Mouse (Mus musculus): ENCODE measurements around the gene 6030458C11Rik.

6030458C11Rik gene

GRCm38 (mm10) chr15:12824197-12824952 lies at the start of gene 6030458C11Rik, which contains the start of gene Drosha:
Gene 6030458C11Rik, minus strand, starts transcription at chr15:12824649.
Gene Drosha, plus strand, starts transcription at chr15:12824815.
- DNase-seq: peak; percentile 91

DNA sequence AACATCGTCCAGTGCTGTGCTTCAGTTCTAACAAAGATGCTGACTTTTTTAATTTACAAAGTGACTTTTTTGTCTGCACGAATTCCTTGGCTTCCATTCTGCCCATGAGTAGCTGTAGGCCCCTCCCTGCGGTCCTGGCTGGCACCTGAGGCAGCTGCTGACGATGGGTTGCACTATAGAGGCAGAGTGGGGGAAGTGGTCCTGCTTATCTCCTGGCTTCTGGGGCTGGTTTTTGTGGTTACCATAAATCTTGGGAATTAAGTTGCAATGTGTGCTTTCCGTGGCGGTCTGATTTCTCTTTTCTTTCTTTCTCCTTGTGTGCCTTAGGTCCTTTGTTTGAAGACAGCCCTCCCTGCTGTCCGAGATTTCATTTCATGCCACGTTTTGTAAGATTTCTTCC lies 42.8 kb upstream of the 6030458C11Rik start:
- DNase-seq: no peak

DNA sequence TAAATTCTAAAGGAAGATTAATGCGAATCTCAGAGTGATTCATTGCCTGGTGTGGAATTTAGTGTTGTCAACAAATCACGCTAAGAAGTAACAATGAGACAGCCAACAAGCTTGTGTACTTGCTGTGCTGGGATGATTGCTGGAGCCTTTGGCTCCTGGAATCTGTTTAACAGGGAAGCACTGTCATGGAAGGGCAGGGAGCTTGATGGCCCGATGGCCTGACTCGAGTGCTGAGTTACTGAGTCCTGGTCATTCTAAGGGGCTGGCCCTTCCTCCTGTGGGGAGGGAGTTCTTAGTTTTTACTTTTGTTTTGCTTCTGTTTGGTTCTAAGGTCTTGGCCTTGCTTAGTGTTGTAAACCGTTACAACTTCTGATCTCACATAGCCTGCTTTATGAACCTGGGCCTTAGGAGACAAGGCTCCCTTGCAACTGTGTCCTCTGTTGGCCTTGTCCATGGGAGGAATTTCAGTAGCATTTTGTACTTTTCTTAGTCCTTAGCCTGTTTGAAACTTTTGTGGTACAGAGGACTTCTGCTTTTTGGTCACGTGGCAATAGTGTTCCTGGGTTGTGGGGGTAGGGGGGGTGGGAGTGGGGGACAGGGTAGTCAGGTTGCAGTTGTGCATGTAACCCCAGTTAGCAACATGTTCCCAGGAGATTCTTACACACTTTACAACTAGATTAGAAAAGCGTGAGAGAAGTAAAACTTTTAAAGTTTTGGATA lies 41.3 kb upstream of the 6030458C11Rik start:
- peak; percentile 10 to 13 for DNase-seq

DNA sequence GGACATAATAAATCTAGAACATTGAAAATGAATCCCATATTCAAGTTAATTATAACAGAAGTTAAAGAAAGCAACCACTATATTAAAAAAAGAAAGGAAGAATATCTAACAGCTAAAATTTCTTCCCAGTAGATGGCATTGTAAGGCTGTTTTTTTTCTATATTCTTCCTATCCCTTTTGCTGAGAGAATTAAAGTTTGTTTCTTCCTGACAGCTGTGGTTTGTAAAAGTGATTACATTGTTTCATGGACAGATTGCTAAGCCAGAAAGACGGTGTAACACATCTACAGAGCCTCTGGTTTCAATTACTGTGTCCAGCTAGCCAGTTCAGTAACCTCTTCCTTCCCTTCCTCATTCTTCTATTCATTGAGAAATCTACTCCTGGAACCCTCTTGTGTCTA lies 39.2 kb upstream of the 6030458C11Rik start:
- no peak for DNase-seq

DNA sequence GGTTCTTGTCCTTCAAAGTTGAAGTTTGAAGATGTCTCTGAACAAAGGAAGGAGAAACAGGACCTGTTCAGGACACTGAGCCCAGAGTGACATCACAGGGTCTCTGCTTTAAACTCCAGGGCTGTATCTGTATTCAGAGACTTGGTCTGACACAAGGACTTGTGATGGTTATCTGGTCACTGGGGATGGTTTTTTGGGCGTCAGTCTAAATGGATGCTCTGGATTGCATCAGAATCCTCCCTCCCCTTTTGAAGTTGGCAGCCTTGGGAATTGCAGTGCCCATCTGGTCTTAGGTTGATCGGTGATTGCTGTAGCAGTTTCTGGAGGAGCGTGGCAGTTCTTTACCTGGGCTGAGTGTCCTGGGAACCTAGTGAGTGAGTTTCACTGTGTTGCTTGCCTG lies 37.6 kb upstream of the 6030458C11Rik start:
- DNase-seq: no peak

DNA sequence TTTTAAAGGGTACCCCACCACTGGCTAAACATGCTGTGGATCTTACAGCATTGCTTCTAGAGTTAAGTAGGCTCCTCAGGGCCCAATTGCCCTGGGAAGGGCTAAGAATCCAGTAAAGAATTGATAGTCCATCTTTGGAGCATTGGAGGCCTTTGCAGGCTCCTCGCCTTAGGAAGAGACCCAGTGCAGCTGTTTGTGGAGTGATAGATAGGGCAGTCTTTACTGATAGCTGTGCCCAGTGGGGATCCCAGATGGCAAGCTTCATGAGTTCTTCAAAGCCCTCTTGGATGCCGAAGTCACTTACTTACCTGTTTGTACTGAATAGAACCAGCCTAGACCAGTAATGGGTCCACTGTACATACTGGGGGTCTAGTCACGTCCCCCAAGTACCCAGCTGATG lies 34.2 kb upstream of the 6030458C11Rik start:
- DNase-seq: no peak

- DNase-seq: no peak
Measured at GRCm38 (mm10) chr15:12857840-12858516, 33.5 kb upstream of the 6030458C11Rik start.

DNA sequence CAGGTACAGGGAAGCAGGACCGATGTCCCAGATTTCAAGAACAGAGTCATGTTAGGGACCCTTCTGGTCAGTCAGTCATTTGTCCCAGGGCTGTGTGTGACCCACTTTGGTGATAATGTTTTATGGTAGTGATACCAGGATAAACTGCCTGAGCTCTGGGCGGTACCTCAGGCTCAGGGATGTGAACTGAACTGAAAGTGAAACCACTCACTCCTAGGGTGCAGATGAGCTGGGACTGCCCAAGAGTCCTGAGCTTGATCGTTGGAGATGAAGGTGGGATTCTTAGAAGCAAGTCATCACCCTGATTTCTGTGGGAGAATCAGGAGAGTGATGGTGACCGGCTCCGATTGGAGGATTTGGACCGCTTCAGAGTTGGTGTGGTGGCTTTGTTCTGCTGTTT lies 32.3 kb upstream of the 6030458C11Rik start:
- DNase-seq: no peak

- no peak for DNase-seq
Measured at GRCm38 (mm10) chr15:12853471-12853870, 29.0 kb upstream of the 6030458C11Rik start.

DNA sequence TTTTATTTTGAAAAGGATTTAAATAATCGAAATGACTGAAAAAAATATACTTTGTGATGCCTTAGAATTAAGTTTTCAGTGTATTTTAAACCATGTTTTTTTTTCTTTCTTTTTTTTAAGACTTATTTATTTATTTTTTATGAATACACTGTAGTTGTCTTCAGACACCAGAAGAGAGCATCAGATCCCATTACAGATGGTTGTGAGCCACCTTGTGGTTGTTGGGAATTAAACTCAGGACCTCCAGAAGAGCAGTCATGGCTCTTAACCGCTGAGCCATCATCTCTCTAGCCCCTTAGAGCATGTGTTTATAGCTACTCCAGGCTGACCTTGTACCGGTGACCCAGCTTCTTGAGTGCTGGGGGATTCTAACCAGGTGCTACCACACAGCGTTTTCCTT lies 24.9 kb upstream of the 6030458C11Rik start:
- DNase-seq: no peak

DNA sequence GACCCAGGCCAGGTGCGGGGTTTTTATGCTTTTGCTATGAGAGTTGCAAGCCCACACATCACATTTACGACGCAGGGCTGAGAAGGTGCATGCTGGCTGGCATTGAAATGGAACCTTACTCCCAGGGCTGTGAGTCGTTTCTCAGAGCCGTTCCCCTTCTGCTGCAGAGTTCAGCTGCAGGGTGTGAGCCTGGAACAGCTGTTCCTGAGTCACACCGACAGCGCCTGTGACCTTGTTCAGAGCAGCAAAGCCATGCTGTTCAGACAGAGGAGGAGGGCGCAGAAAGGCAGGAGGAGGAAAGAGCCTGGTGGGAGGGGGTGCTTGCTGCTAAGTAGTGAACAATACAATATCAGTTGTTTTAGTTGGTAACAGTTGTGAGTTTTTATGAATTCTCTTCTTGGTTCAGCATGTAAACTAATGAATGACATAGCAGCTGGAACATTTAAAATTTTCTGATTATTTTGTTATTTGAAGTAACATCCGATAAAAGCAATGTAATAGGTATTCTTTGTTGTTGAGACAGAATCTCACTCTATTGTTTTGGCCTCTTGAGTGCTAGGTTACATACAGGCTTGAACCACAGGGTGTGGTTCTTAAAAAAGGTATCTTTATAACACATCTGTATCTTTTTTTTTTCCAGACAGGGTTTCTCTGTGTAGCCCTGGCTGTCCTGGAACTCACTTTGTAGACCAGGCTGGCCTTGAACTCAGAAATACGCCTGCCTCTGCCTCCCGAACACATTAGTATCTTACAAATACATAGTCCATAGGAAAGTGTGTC lies 23.9 kb upstream of the 6030458C11Rik start:
- DNase-seq: no peak

DNA sequence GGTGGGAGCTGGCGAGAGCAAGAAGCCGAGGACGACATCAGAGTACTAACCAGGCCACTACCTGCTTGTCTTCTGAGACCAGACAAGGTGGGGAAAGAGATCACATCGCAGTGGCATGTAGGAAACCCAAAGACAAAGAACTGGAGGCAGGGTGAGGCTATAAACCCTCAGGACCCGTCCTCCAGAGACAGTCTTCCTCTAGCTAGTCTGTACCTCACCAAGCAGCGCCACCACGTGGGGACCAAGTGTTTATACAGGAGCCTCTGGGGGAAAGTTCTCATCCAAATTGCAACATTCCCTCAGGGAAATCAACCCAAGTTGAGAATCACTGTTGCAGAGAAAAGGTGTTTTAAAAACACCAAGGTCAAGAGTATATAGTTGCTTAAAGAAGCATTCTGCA lies 18.4 kb upstream of the 6030458C11Rik start:
- no peak for DNase-seq

DNA sequence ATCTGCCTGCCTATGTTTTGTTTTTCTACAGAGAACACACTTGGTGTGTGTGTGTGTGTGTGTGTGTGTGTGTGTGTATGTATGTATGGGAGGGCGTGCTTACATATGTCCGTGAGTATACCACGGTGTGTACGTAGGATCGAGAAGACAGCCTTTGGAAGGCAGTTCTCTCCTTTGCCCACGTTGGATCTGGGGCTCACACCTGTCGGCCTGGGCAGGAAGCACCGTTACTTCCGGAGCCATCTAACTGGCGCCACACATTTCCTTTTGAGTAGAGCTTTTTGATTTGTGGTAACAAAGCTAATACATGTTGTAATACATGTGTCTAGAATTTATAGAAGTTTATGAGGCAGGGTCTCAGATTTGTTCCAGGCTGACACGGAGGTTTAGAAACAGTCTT lies 16.3 kb upstream of the 6030458C11Rik start:
- no peak for DNase-seq

GRCm38 (mm10) chr15:12834231-12834630 lies 9.8 kb upstream of the 6030458C11Rik start:
- no peak for DNase-seq

DNA sequence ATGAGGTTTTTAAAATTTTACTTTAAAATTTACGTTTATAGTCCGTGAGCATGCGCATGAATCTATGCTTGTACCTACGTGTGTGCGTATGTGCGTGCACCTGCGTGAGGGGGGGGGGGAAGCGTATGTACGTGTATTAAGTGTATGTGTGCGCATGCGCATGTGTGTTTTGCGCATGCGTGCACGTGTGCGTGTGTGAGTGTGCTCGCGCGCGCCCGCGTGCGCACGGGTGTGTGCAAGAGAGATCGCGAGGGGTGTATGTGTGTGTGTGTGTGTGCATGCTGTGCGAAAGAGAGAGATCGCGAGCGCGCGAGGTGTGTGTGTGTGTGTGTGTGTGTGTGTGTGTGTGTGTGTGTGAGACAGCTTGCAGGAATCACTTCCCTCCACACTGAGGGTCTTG lies 8.9 kb upstream of the 6030458C11Rik start:
- DNase-seq: no peak

GRCm38 (mm10) chr15:12832599-12832998 lies 8.2 kb upstream of the 6030458C11Rik start:
- DNase-seq: no peak

- no peak for DNase-seq
Measured at GRCm38 (mm10) chr15:12829878-12830277, 5.4 kb upstream of the 6030458C11Rik start.

- DNase-seq: no peak
Measured at GRCm38 (mm10) chr15:12825408-12825807, 959 bp upstream of the 6030458C11Rik start.

DNA sequence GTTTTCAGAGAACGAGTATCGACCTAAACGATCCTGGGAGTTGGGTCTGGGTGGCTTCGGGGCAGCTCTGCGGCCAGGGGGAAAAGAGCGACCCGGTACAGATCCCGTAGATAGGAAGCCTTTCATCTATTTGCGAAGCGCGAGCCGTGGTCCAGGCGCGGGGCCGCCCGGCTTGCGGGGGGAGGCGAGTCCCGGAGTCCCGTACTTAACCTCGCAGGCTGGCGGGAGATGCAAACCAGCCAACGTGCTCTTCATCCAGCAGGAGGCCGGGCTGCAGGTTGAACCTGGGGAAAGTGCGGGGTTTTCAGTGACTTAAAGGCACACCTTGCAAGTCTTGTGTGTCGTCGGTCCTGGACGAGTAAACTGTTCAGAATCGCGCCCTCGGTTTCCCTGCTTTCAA lies 516 bp upstream of the 6030458C11Rik start:
- peak in 1 of 2 experiments; percentile 59 for DNase-seq

DNA sequence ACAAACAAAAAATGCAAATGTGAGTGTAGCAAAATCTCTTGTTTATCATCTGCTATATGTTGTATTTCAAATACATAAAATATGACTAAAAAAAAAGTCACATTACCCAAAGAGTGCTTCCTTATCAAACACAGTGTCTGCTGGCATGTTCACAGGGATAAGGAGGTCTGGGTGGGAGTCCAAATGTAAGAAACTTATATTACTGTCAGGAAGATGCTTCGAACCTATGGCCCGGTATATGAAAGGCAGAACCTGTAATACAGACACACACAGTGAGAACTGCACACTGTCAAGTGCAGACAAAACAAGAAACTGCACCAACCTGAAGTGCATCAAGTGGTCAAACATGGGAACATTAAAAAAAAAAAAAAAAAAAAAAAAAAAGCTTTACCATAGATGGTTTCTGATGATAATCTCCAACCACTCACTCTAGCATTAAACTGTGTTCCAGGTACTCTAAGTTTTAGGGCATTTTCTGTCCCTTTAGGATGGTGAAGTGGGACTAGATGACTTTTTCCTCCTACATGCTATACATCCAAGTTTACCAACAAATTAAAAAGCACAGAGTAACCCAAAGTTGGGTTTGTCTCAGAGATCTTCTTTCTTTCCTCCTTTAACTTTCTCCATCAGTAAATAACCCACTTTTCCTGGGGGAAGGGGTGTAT lies 862 bp downstream of the 6030458C11Rik start:
- DNase-seq: no peak

DNA sequence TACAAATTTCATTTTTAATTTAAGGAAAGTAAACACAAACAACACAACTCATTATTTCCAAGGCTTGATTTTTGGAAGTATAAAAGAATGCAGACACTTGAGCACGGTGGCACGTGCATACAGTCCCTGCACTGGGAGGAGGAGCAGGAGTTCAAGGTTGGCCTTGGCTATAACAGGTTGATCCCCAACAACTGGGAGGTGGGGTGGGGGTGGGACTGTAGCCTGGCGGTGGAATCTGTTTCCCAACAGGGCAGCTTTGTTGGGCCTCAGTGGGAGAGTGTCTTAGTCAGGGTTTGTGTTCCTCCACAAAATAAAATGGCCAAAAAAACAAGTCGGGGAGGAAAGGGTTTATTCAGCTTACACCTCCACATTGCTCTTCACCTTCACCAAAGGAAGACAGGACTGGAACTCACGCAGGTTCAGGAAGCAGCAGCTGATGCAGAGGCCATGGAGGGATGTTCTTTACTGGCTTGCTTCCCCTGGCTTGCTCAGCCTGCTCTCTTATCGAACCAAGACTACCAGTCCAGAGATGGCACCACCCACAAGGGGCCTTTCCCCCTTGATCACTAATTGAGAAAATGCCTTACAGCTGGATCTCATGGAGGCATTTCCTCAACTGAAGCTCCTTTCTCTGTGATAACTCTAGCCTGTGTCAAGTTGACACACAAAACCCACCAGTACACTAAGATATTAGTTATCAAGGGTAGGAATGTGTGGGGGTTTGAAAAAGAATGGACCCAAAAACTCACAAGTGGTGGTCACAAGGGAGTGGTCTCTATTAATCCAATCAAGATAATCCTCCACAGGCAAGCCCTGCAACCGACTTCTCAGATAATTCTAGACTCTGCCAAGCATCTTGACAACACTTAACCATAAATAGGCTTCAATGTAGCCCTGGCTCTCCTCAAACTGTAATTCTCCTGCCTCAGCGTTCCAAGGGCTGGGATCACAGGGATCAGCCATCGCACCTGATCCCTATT lies 1.7 kb downstream of the 6030458C11Rik start:
- DNase-seq: no peak

Measured in B cell, adult 2 months (primary cell).